Mouse (Mus musculus) cerebellum, adult (tissue): ENCODE measurements around the gene Olfr1101.

Source experiments
- ATAC-seq: cut with Nextera tagmentation; 2 replicates; pipeline ENCODE4 v1.9.2; 2017; ENCODE audit warnings: mild to moderate bottlenecking, moderate library complexity, mixed read lengths; ENCODE audit not compliant: insufficient number of reproducible peaks, low FRiP score, low TSS enrichment

Gene Olfr1101

GRCm38 (mm10) chr2:86991121-86991520 lies at the start of gene Olfr1101:
TSS of gene Olfr1101 (minus strand) at chr2:86991221.
- ATAC-seq, result no peak

- ATAC-seq, result no peak
Observed at GRCm38 (mm10) chr2:87036431-87036830, 45.4 kb upstream of the Olfr1101 start, which contains the start of gene Olfr1105. TSS of gene Olfr1105 (minus strand) at chr2:87036531.

GRCm38 (mm10) chr2:87026980-87027379 lies 36.0 kb upstream of the Olfr1101 start, which contains the start of gene Olfr1104:
TSS of gene Olfr1104 (minus strand) at chr2:87027080.
- ATAC-seq, result no peak

GRCm38 (mm10) chr2:86998098-86998497 lies 7.1 kb upstream of the Olfr1101 start, which contains the start of gene Olfr1102:
TSS of gene Olfr1102 (plus strand) at chr2:86998398.
- ATAC-seq, result no peak

- ATAC-seq, result no peak
Observed at GRCm38 (mm10) chr2:86979854-86980253, 11.2 kb downstream of the Olfr1101 start, which contains the start of gene Olfr1100. TSS of gene Olfr1100 (minus strand) at chr2:86979954.

- no peak for ATAC-seq
Observed at GRCm38 (mm10) chr2:86960593-86960992, 30.4 kb downstream of the Olfr1101 start, which contains the start of gene Olfr1099. TSS of gene Olfr1099 (minus strand) at chr2:86960693.
